Mouse (Mus musculus): Measurements from ENCODE around the gene Ski.

DNA sequence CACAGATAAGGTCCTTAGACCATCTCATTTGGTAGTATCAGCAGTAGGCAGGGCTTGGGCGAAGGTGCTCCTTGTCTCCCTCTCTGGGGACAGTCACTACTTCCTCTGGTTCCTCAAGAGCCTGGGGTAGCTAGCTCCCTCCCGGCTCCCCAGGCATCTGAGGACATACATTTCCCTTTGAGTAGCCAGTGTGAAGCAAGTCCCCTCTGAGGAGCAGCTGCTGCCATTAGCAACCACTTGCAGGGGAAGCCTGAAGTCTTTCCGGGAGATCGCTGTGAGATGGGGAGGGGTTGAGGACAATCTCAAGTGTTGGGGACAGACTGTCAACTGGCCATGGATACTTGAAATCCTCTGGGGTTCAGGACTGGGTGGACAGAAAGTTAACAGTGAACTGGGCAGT, 70.5 kb downstream of the Ski start:
- TF ChIP-seq CTCF (IDR thresholded peaks at IDR 0.05; ENCODE audit: low read depth) (no peak), EP300 (IDR thresholded peaks at IDR 0.05; ENCODE audit: low read depth) (no peak)

Data from liver, embryonic 14.5 days (tissue).